Mouse (Mus musculus) embryonic facial prominence, embryonic 13.5 days (tissue): ENCODE results near the gene Arhgef12. TPM values are rescaled to one million over a fixed set of nuclear protein-coding genes. Genes with fewer than 3 reads are reported as not detected.

Source experiments
- polyA plus RNA-seq: library from polyadenylated mRNA; unstranded; fragments of >200 nt; fragmentation: Nextera tagmentation; extraction: Ambion mirVana; gene quantifications from 2 replicates; pipeline ENCODE4 v1.2.1, GENCODE M21; 2015

Gene Arhgef12
- polyA plus RNA-seq, 1 experiment from 2014 or later: 16.9 TPM

Other genes with a start within 250 kb of the Arhgef12 start
- gene Grik4, start 162.7 kb downstream of the Arhgef12 start, polyA plus RNA-seq: 1.9 and 2.5 TPM in 2 replicates
- gene Tmem136, start 9.3 kb upstream of the Arhgef12 start, polyA plus RNA-seq: 7.8 and 9.1 TPM in 2 replicates
- gene Pou2f3, start 103.1 kb upstream of the Arhgef12 start, polyA plus RNA-seq: 2.0 and 2.1 TPM in 2 replicates
- gene Oaf, start 132.7 kb upstream of the Arhgef12 start, polyA plus RNA-seq: 81.8 and 86.1 TPM in 2 replicates
- gene Trim29, start 203.6 kb upstream of the Arhgef12 start, polyA plus RNA-seq: 45.2 and 50.1 TPM in 2 replicates